Comparison of ENCODE assay signal across 9 mouse cellular contexts in the genomic region with DNA sequence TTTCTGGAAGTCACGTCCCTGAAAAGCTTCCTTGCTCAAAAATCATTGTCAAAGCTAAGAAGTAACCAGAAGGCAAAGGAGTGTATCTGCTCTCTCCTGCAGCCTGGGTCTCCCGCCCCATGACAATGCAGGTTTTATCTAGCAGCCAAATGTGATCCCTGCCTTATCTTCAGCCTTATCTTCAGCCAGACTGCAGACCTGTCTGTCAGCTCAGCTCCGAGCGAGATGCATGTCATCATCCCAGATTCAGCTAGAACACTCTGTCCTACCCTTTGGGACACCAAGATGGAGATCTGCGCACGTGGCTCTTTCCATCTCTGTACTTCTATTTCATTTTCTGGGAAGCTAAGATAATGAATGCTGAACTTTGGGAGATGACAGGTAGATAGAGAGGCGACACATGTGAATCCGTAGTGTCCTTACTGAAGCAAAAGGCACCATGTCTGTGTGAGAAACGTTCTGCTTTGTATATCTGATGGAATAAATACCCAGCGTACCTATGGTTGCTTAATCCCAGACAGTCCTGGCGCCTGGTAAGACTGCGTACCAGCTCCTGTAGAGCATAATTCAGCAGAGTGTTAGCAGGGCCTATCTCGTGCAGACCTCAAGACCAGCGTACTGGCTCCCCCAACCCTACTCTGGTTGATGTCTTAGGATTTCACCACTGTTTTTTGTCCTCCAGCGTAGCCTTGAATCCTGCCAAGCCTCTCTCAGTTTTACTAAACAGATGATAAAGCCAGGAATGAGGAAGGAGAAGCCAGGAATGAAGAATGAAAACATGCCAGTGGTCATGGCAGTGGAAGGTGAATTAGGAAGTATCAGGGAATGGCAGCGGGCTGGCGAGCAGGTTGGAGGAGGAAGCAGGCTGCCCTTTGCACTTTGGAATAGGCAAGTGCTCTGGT.
DNase-seq lines count a peak whose midpoint lies in the region; ATAC-seq and TF ChIP-seq lines count a peak whose summit lies in the region.
"Had no signal": no experiment of that assay in that cellular context is flagged by ENCODE, and none has a peak within 500 bp of the region (broad histone marks: within the 10 kb centered on the region; RNA-seq: fewer than 3 reads in every experiment).

No protein-coding gene starts in this region.

- no peaks in the 10 kb centered on the region for H3K27me3 ChIP-seq in kidney, postnatal 0 days (ENCODE audit: insufficient read depth, low read length)
- H3K27me3 ChIP-seq in embryonic facial prominence, embryonic 13.5 days: no peaks in the 10 kb centered on the region
- no peaks in the 10 kb centered on the region for H3K27me3 ChIP-seq in liver, embryonic 11.5 days (replicated peaks; ENCODE audit: control insufficient read depth, insufficient read depth, low read length)
- no peaks in the 10 kb centered on the region for H3K27me3 ChIP-seq in neural tube, embryonic 15.5 days (replicated peaks)
- 0 out of 2 replicates have a peak, but pooled peaks cover 3% of the 10 kb centered on the region for H3K27me3 ChIP-seq in midbrain, embryonic 10.5 days (ENCODE audit: low read depth, poor library complexity, severe bottlenecking)
- H3K27me3 ChIP-seq: midbrain, embryonic 12.5 days had no signal

- ATAC-seq in kidney, postnatal 0 days (replicated peaks; ENCODE audit: low FRiP score, low read depth): no peak
- no peak for ATAC-seq in embryonic facial prominence, embryonic 13.5 days (ENCODE audit: insufficient number of reproducible peaks, insufficient read depth, low FRiP score, low TSS enrichment, low read depth)
- ATAC-seq in liver, embryonic 11.5 days (replicated peaks; ENCODE audit: low FRiP score): peak; percentile 77
- ATAC-seq in neural tube, embryonic 15.5 days (ENCODE audit: low FRiP score): no peak

- no peak overlapping the region for H3K4me2 ChIP-seq in kidney, postnatal 0 days (ENCODE audit: low read length)
- no peak overlapping the region for H3K4me2 ChIP-seq in embryonic facial prominence, embryonic 13.5 days
- H3K4me2 ChIP-seq in liver, embryonic 11.5 days: 0 out of 2 replicates have a peak overlapping the region, but pooled peaks have one; percentile 4
- no peak overlapping the region for H3K4me2 ChIP-seq in neural tube, embryonic 15.5 days
- H3K4me2 ChIP-seq: midbrain, embryonic 12.5 days had no signal

- WGBS in kidney, postnatal 0 days: 80% methylated on average over 17 of the region's 17 CpGs
- WGBS in embryonic facial prominence, embryonic 13.5 days: 83% methylated on average over 17 of the region's 17 CpGs
- WGBS in liver, embryonic 11.5 days: 48% methylated on average over 17 of the region's 17 CpGs
- WGBS in neural tube, embryonic 15.5 days: 93% methylated on average over 17 of the region's 17 CpGs
- 89% methylated on average over 17 of the region's 17 CpGs for WGBS in midbrain, embryonic 10.5 days

- TF ChIP-seq CTCF in kidney, postnatal 0 days (IDR thresholded peaks at IDR 0.05; ENCODE audit: low read depth): no peak

- H3K4me1 ChIP-seq in kidney, postnatal 0 days (replicated peaks; ENCODE audit: insufficient read depth, low read length): peaks cover 25% of the 10 kb centered on the region; the same call in 1 of the 2 replicates
- peaks cover 41% of the 10 kb centered on the region for H3K4me1 ChIP-seq in embryonic facial prominence, embryonic 13.5 days
- H3K4me1 ChIP-seq in liver, embryonic 11.5 days (replicated peaks; ENCODE audit: control insufficient read depth, insufficient read depth, low read length): peaks cover 31% of the 10 kb centered on the region
- no peaks in the 10 kb centered on the region for H3K4me1 ChIP-seq in neural tube, embryonic 15.5 days
- H3K4me1 ChIP-seq in midbrain, embryonic 10.5 days: 0 out of 2 replicates have a peak, but pooled peaks cover 2% of the 10 kb centered on the region
- H3K4me1 ChIP-seq: midbrain, embryonic 12.5 days had no signal

- intact Hi-C loops in left cerebral cortex, postnatal 25 days (cut with DNase I): no loop called here

- no peaks in the 10 kb centered on the region for H3K9me3 ChIP-seq in kidney, postnatal 0 days (replicated peaks; ENCODE audit: low read length)
- no peaks in the 10 kb centered on the region for H3K9me3 ChIP-seq in embryonic facial prominence, embryonic 13.5 days
- no peaks in the 10 kb centered on the region for H3K9me3 ChIP-seq in liver, embryonic 11.5 days (ENCODE audit: control insufficient read depth, low read length)
- no peaks in the 10 kb centered on the region for H3K9me3 ChIP-seq in neural tube, embryonic 15.5 days (replicated peaks)
- no peaks in the 10 kb centered on the region for H3K9me3 ChIP-seq in midbrain, embryonic 10.5 days (replicated peaks)
- H3K9me3 ChIP-seq: midbrain, embryonic 12.5 days had no signal

- no peaks in the 10 kb centered on the region for H3K36me3 ChIP-seq in kidney, postnatal 0 days (ENCODE audit: insufficient read depth, low read length)
- H3K36me3 ChIP-seq in embryonic facial prominence, embryonic 13.5 days: no peaks in the 10 kb centered on the region
- H3K36me3 ChIP-seq in liver, embryonic 11.5 days (ENCODE audit: control insufficient read depth, insufficient read depth, low read length): no peaks in the 10 kb centered on the region
- H3K36me3 ChIP-seq in neural tube, embryonic 15.5 days: no peaks in the 10 kb centered on the region
- H3K36me3 ChIP-seq in midbrain, embryonic 10.5 days: no peaks in the 10 kb centered on the region
- H3K36me3 ChIP-seq: midbrain, embryonic 12.5 days had no signal

- peak overlapping the region; percentile 91 for H3K27ac ChIP-seq in kidney, postnatal 0 days
- H3K27ac ChIP-seq in embryonic facial prominence, embryonic 13.5 days: peak overlapping the region; percentile 87; the same call in 1 of the 2 replicates
- peak overlapping the region; percentile 71; the same call in 1 of the 2 replicates for H3K27ac ChIP-seq in liver, embryonic 11.5 days (ENCODE audit: low read depth, low read length)
- H3K27ac ChIP-seq in neural tube, embryonic 15.5 days (replicated peaks): no peak overlapping the region
- H3K27ac ChIP-seq in midbrain, embryonic 10.5 days (replicated peaks): no peak overlapping the region
- H3K27ac ChIP-seq: midbrain, embryonic 12.5 days had no signal

- DNase-seq in kidney, postnatal 0 days (ENCODE audit: low spot score): no peak
- DNase-seq in kidney, adult 9 months: no peak
- peak; percentile 26 to 36 for DNase-seq in adrenal gland, postnatal 36 days
- DNase-seq in liver, embryonic 11.5 days (ENCODE audit: low spot score): no peak
- DNase-seq in left cerebral cortex, postnatal 25 days (ENCODE audit: low spot score in 2 of 2): no peak
- DNase-seq in midbrain, embryonic 10.5 days (ENCODE audit: low spot score): no peak

- no peak overlapping the region for H3K4me3 ChIP-seq in kidney, postnatal 0 days (replicated peaks; ENCODE audit: low read depth, low read length)
- no peak overlapping the region for H3K4me3 ChIP-seq in embryonic facial prominence, embryonic 13.5 days
- H3K4me3 ChIP-seq in liver, embryonic 11.5 days (ENCODE audit: low read depth, low read length): no peak overlapping the region
- no peak overlapping the region for H3K4me3 ChIP-seq in neural tube, embryonic 15.5 days (replicated peaks)
- H3K4me3 ChIP-seq in midbrain, embryonic 10.5 days: no peak overlapping the region
- H3K4me3 ChIP-seq: midbrain, embryonic 12.5 days had no signal

- H3K9ac ChIP-seq in kidney, postnatal 0 days (ENCODE audit: low read depth, low read length): no peak overlapping the region
- H3K9ac ChIP-seq in embryonic facial prominence, embryonic 13.5 days: no peak overlapping the region
- no peak overlapping the region for H3K9ac ChIP-seq in liver, embryonic 11.5 days (ENCODE audit: low read depth, low read length)
- no peak overlapping the region for H3K9ac ChIP-seq in neural tube, embryonic 15.5 days (replicated peaks)
- H3K9ac ChIP-seq: midbrain, embryonic 12.5 days had no signal

Comparison
In these comparisons a context has a peak if more than half of its experiments do, and no peak if none do; other contexts are left out.
1. DNase-seq: peak in adrenal gland, postnatal 36 days (2 of 2); none in kidney, postnatal 0 days (single experiment), kidney, adult 9 months (single experiment), liver, embryonic 11.5 days (single experiment), left cerebral cortex, postnatal 25 days (0 of 2) and midbrain, embryonic 10.5 days (single experiment).
2. H3K27ac ChIP-seq: peak in kidney, postnatal 0 days (single experiment), embryonic facial prominence, embryonic 13.5 days (single experiment) and liver, embryonic 11.5 days (single experiment); none in neural tube, embryonic 15.5 days (single experiment) and midbrain, embryonic 10.5 days (single experiment).